Mouse (Mus musculus) ovary, postnatal 10 days (tissue): ENCODE data around the gene Cmtm1.
"Not testable (repeated sequence)": the region's sequence is repeated elsewhere in the genome, so short reads cannot be mapped to it uniquely, and the experiment has no call there.

Experiments
- DNase-seq: peaks from one replicate; pipeline ENCODE4 v3.0.0; 2022; ENCODE audit warnings: low spot score

The Cmtm1 gene

DNA sequence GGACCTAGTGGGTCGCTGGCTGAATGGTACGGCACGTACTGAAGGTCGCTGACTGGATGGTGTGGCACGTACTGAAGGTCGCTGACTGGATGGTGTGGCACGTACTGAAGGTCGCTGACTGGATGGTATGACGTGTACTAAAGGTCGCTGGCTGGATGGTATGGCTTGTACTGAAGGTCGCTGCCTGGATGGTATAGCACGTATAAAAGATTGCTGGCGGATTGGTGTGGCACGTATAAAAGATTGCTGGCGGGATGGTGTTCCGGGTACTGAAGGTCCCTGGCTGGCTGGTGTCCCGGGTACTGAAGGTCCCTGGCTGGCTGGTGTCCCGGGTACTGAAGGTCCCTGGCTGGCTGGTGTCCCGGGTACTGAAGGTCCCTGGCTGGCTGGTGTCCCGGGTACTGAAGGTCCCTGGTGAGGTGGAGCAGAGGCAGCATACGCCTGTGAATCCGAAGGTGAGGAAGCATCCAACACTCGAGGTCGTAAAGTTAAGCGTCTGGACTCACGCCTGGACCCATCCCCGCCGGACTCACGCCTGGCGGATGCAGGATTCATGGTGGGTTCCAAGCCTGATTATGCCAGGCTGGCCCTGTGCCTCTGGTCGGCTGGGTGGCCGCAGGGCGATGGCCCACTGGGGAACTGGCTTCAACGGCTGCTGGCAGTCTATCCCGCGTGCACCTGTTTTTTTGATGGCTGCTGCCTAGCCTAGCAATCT is at the start of gene Cmtm1, which contains the start of gene Gm45711:
Gene Cmtm1 (minus strand): TSS at position 705 of the 715 bp plus-strand sequence.
Gene Gm45711 (minus strand): TSS at position 641 of the 715 bp plus-strand sequence.
- DNase-seq, result not testable (repeated sequence)

DNA sequence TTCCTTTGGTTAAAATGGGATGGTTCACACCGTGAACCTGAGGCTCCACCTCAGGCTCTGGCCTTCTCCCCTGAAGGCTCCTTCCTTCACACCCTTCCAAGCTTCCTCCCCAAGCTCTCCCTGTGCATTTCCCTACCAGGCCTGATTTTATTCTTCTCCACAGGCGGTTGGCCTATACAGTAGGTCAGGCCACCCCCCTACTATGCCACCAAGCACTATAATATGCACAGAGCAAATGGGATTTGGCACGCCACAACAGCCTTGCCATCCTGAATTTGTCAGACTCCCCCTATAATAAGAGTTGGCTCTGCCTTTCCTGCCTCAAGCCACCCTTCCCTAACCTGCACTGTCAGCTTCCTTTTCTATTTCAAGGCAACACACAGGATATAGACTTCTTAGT is 48.7 kb upstream of the Cmtm1 start:
- no peak for DNase-seq

DNA sequence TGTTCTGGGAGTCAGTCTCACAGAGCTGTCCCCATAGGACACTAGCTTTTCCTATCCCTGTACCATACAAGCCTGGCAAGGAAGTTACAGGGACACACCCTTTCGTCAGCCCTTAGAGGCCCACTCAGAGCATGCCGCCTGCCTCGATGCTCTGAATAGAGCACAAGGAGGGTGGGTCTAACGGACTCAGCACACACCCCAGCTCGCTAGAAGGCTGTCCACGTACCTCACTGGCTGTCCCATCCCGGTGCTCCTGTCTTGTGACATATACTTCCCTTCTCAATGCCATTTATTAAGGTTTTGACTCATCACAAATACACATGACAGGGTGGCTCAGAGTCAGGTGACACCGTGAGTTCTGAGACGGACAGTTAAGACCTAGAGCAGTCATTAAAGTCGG is 44.6 kb upstream of the Cmtm1 start:
- DNase-seq, result no peak

DNA sequence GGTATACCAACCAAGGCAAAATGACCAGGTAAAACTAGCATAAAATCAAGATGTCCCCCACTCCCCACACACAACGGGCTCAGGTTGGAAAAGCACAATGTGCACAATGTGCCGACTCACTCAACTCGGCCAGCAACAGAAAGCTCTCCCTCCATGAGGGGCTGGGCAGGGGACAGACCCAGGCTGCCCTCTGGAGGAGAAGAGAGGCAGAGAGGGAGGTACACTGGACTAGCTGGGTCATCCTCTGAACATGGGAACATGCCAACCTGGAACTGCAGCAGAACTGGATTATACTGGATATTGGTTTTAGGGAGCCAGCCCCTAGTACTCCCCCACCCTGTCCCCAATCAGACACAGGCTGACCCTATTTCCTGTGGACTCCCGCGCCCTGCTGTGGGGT is 43.2 kb upstream of the Cmtm1 start:
- no peak for DNase-seq

DNA sequence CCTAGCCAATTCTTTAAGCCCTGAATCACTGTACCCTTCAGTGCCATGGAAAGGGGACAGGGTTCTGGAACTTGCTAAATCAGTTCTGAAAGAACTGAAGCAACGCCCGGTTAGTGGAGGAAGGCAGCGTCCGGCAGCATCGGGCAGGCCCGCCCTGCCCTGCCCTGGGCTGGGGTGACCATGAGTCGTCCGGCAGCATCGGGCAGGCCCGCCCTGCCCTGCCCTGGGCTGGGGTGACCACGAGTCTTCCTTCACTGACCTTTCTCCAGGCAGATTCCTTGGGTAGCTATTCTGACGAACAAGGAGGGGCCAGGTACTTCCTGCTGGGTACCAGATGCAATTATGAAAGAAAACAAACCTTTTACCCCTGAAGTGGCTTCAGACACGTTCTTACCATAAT is 40.1 kb upstream of the Cmtm1 start:
- no peak for DNase-seq

DNA sequence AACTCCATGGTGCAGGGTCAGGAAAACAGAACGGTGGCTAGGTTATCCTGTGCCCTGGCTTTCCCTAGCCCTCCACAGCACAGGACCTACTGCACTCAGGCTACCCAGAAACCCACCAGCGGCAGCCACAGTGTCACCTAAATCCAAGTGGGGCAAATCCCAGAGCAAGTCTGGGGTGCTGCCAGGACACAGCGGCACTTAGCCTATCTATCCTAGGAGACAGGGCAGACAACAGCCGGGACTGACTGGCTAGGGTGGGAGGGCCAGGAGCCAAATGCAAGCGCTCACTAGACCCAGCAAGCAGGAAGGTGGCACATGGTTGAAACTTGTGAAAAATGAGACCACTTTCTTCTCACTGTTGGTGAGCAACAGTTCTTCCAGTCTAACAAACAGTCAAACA is 39.0 kb upstream of the Cmtm1 start:
- DNase-seq, result no peak

DNA sequence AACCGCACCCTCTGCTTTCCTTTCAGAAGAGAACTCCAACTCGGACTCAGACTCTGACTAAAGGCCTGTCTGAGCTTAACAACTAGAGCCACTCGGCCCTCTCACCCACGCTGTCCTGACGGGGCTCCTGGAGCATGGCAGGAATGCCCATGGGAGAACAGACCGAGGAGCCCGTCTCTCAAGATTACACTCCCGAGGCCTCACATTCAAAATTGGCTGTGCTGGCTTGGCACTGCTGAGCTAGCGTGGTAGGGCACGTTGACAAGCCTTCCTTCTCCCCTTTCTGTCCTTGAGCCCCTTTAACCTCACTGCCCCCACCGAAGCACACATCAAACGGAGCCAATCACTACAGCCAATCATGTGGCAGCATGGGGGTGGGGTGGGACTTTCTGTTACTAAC is 36.8 kb upstream of the Cmtm1 start:
- no peak for DNase-seq

DNA sequence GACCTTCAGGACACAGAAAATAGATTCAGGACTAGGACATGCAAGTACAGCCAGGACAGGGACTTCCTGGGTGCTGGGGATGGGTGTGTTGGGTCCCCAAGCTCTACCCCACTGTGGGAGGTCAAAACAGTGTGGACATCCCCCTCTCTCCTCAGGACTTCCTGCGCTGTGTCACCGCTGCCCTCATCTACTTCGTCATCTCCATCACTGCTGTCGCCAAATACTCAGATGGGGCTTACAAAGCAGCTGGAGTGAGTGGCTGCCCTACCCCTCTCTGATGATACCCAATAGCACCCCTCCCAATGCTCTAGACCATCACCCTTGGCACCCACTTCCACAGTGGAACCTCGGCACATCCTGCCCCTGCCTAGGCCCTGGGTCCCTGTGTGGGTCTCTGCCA is 34.7 kb upstream of the Cmtm1 start:
- no peak for DNase-seq

DNA sequence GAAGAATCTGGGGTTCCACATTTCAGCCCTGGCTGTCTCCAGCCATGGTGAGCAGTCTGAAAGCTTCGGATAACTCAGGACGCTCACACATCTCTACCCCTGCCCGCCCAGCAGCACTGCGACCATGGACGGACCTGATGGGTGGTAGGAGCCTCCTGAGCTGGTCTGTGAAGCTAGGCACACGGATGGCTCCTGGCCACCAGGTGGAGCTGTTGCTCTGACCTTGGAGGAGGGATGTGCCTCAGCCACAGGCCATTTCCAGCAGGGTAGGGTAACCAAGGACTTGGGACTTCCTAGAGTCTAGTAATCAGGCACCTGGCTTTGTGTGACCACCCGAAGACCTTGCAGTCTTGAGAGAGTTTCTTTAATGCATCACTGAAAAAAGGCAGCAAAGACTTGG is 34.0 kb upstream of the Cmtm1 start:
- peak; percentile 83 for DNase-seq

DNA sequence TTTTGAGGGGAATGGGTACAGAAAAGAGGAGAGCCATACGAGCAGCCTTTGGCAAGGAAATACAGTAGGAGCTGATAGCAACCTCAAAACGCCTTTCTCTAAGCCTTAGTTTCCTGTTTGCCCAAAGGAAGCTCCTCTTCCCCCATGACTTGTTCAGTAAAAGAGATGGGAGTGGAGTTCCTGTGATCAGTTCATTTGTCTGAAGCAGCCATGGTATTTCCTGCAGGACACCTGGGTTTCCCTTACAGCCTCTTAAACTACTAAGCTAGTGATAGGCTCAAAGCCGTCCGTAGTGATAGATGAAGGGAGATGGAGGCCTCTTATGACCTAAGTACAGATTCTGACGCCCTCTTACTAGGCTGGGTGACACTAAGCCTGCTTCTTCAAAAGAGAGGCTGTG is 32.5 kb upstream of the Cmtm1 start:
- no peak for DNase-seq

DNA sequence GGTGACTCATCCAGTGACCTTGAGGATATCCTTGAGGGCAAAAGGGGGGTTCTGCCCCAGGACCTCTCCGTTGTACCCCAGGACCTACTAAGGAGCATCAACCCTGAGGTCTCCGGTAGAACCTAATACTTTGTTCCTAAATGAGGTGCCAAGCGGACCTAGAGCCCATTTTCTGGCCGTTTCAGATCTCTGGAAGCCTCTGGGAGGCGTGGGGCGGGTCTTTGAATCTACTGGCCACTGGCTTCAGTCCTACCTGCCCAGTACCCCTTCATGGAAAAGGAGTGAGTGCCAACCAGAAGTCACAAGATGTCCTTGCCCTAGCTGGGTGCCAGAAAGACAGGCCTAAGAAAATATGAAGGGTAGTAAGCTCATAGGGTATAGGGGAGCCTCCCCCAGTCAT is 31.7 kb upstream of the Cmtm1 start:
- no peak for DNase-seq

DNA sequence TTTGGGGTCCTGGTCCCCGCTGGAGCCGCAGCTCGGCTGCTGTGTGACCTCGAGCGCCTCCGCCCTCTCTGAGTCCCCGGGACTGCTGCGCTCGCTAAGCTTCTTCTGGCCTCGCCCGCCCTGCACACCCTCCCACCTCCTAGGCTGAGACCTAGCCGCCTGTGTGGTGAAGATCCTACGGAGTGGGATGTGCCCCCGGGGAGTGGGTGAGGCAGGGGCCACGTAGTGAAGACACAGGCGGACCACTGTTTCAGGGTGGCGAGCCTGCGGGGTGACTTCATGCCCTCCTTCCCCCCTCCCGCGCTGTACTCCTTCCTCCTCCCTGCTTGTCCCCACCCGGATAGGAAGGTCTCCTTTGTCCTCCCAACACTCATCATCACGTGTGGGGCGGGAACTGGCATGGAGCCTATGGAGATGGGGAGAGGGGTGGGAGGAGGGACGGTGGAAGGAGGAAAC is 31.2 kb upstream of the Cmtm1 start:
- peak; percentile 57 for DNase-seq

DNA sequence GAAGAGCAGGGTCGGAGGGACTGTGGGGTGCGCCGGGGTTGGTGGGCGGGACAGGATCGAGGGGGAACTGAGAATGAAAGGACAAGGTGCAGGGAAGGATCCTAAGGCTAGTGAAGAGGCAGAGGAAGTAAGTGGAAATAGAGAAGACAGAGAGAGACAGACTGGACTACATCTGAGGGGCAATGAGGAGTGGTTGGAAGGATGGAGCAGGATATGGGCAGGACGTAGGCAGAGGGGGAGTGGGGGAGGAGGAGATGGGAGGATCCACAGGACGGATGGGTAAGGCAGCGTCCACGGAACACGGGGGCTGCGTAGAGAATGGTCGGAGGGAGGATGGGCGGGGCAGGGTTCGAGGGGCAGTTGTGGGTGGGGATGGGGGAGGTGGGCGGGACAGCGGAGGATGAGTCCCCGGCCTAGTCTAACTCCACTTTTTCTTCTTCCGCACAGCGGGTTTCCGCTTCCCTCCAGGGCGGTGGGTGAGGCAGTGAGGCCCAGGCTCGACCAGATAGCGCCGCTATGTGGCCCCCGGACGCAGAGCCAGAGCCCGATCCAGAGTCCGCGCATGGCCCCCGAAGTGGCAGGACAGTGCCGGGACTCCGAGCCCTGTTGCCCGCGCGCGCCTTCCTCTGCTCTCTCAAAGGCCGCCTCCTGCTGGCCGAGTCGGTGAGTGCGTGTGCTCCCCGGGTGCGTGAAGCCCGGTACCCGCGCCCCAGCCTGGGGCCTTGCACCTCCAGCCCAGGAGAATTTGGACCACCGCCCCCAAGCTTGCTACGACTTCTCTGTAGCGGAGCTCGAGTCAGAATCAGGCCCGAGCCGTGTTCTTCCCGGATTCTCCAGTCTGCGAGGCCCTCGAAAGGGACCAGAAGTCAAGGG is 30.5 kb upstream of the Cmtm1 start:
- peak; percentile 66 for DNase-seq

DNA sequence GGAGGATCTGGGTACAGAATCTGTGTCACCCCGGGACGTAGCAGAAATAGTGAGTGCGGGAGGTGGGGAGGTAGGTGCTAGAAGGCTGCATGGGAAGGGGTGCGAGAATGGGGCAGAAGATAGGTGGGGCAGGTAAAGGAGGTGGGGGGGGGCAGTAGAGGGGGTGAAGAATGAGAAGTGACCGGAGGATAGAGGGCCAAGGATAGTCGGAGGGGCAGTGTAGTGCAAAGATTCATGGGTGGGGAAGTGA is 30.0 kb upstream of the Cmtm1 start:
- DNase-seq, result no peak

DNA sequence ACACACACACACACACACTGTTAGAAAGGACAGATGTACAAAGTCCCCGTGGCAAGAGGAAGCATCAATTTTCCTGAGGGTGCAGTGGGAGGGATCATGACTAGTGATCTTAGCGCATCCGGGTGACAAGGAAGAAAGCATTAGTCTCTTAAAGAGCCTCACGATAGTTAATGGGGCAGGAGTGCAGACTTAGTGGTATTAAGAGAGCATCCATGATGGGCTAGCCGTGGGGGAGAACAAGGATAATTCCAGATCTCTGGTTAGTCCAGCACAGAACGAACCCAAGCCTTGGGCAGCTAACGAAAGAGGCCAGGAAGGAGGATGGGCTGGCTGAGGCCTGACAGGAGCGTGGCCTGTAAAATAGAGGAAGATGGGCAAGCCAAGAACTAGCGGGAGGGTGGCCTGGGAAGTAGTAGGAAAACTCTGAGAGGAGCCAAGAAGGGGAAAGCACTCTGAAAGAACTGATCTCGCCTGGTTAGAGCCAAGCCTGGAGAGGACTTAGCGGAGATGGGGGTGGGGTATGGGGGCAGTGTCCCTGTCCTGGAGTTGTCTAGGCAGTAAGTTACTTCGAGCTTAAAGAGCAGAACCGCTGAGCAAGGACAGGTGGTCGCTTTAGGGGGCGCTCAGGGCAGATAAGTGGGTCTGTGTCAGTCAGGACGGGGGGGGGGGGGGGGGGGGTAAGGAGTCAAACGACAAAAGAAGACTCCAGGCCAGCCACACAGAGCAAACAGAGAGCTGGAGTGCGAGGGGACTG is 29.5 kb upstream of the Cmtm1 start, which contains the start of gene Cmtm3:
Gene Cmtm3 (plus strand): TSS at position 182 of the 754 bp plus-strand sequence.
- DNase-seq, result no peak

DNA sequence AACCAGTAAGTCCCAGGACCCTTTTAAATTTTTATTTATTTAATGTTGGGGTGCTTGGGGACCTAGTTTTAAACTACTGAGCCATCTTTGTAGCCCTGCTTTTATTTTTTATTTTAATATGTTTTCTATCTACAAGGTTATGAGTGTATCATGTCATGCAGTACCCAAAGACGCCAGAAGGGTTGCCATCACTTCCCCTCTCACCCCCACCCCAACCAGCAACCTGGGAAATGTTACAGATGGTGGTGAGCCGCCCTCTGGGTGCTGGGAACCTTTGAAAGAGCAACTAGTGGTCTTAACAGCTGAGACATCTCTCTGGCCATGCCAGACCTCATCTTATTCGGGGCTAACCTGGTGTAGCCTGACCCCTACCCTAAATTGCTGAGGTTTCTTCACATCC is 27.9 kb upstream of the Cmtm1 start:
- DNase-seq, result no peak

DNA sequence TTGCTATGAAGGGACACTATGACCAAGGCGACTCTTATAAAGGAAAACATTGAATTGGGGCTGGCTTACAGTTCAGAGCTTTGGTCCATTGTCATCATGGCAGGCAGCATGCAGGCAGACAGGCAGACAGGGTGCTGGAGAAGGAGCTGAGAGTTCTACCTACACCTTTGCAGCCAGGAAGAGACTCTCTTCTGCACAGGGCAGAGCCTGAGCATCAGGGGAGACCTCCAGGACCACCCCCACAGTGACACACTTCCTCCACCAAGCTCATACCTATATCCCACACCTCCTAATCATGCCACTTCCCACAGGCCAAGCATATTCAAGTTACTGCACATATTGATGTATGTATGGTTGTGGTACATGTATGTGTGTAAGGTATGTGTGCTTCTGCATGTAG is 26.9 kb upstream of the Cmtm1 start:
- no peak for DNase-seq

DNA sequence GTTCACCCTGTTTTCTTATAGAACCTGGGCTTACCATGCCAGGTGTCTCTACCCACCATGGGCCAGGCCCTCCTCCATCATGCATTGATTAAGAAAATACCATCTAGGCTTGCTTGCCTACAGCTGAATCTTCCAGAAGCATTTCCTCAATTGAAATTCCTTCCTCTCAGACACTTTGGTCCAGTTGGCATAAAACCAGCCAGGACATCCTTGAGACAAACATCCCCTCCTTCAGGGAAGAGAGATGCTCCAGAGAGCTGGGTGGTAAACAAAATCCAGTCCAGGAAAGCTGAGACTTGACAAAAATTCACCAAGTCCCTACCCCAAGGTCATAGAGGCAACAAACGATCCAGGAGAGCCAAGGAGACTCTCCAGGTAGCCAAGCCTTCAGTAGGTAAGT is 24.3 kb upstream of the Cmtm1 start:
- DNase-seq, result no peak

DNA sequence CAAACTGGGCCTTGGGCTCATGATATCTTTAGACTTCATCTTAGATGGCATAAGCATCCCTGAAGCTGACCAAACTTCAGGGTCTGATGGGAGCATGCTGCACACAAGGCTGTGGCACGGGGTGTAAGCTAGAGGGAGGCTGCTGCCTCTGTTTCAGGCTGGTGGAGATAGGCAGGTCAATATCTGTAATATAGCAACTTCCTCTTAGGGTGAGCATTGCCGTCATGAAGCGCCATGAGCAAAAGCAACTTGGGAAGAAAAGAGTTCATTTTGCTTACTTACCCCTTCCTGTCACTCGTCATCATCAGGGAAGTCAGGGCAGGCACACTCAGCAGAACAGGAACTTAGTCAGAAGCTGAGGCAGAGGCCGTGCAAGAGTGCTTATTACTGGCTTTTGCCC is 23.8 kb upstream of the Cmtm1 start:
- no peak for DNase-seq

DNA sequence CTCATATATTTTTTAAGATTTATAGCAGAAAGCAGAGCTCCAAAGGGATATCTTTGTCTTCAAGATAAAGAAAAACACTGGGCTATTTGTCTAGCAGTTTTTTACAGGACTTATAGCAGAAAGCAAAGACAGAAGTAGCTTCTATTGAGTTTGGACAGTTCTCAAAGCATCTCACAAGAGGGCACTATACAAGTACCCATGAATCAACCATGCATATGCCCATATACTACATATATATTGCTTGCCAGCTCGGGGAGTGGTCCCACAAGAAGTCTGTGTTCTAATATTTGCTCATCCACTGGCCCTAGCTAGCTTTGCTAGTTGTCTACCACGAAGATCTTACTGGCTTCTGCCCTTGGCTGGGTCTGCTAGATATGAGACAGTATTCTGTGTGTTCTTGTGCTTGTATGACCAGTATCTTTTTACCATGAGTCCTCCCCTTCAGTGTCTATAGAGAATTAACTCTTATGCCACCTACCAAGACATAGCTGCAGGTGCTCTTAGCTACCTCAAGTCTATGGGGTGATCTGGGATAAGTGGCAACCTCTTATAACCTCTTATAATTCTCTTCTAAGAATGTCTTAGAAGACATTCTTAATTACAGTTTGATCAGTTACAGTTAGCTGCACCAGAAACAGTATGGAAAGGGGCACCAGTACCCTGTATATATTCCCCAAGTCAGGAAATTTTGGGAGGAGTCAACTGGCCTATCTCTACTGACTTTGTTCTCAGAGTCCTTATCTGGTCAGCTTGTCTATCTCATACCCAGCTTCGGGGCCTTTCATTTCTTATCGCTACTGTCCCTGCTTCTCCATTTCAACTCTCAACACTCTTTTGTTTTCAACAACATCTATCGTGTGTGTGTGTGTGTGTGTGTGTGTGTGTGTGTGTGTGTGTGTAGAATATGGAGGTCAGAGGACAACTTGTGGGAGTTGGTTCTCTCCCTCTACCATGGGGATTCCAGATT is 23.0 kb upstream of the Cmtm1 start:
- DNase-seq, result no peak

DNA sequence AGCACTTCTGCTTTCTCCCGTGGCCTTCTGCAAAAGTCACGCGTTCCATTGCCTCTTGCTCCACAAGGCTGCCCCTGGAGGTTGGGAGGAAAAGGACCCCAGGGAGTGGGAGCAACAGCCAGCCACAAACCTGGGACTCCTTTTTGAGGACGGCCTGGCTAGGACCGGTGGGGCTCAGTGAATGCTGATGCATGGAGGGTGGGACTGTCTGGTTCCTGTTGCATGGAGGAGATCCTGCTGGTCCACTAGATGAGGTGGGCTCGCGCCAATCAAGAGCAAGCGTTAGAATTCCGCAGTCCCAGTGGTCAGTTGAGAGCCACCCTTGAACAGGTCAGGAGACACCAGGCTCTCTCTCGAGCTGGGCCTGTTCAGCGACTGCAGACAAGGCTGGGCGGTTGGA is 12.0 kb upstream of the Cmtm1 start, which contains the start of gene Cmtm2b:
Gene Cmtm2b (plus strand): TSS at position 301 of the 400 bp plus-strand sequence.
- DNase-seq, result not testable (repeated sequence)
